Mouse (Mus musculus): ENCODE data around the gene Shoc2. TPM values are rescaled to one million over a fixed set of nuclear protein-coding genes. Genes with fewer than 3 reads are reported as not detected.

Gene Shoc2
- polyA plus RNA-seq, 1 experiment from 2014 or later, result 35.8 TPM

DNA sequence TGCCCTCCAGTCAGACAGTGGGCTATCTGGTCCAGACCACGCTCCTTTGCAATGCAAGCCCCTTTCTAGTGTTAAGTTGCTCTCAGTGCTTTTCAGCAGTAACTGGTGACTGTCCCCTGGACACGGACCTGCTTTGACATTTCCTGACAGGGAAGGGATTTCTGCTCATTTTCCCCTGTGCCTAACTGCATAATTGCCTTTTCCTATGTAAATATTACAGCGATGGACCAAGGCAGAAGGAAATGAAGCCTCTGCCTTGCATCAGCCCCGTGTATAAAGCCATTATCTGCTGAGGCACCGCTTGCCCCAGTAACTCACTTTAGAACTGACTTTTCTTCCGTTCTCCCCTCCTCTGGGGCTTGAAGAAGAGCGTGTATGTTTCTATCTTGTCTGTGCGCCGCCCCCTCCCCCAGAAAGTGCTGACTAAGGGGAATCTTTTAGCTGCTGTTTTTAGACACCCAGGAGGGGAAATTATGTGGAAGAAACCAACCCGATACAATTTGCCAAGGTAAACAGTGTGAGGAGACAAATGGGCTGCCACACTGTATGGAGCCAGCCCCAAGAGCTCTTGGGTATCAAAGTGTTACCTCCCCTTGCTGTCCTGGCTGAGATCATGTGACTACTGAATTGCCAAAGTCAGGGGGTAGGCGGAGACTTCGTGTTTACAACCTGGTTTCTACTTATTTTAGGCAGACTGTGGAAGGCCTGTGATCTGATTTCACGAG is 104.2 kb downstream of the Shoc2 start:
- peaks cover 32% of the 10 kb centered on the region for H3K4me1 ChIP-seq (ENCODE audit: control insufficient read depth, insufficient read depth, low read length)
- WGBS, result 13% methylated on average over 13 of the region's 13 CpGs
- no peak overlapping the region for H3K9ac ChIP-seq (ENCODE audit: low read depth, low read length)
- H3K4me3 ChIP-seq (ENCODE audit: low read length), result peak overlapping the region; percentile 68
- H3K9me3 ChIP-seq (ENCODE audit: control insufficient read depth, low read length), result no peaks in the 10 kb centered on the region
- no peak overlapping the region for H3K27ac ChIP-seq (ENCODE audit: low read length)
- peaks cover 21% of the 10 kb centered on the region for H3K27me3 ChIP-seq (replicated peaks; ENCODE audit: control insufficient read depth, insufficient read depth, low read length)
- H3K4me2 ChIP-seq (ENCODE audit: low read depth, low read length), result peak overlapping the region; percentile 22; the same call in 1 of the 2 replicates
- no peak for ATAC-seq
- H3K36me3 ChIP-seq (ENCODE audit: control insufficient read depth, insufficient read depth, low read length), result no peaks in the 10 kb centered on the region

DNA sequence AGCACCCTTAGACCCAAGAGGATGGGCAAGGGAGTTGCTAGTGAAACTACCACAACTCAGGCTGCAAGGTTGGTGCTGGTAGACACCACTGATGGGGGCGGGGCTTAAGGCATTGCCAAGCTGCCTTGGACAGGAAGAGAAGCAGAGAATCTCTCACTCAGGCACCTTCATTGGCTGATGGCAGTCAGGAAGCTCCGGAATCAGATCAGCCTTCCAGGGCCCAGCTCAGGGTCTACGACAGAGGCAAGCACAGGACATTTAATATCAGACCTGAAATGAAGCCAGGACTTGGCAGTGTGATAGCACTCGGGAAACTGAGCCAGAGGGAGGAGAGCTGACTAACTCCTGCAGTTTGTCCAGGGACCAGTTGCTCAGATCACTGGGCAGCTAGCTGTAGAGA is 107.5 kb downstream of the Shoc2 start:
- Histone ChIP-seq H3K4me3 (ENCODE audit: low read length) (no peak overlapping the region), H3K9me3 (ENCODE audit: control insufficient read depth, low read length) (no peaks in the 10 kb centered on the region), H3K4me1 (ENCODE audit: control insufficient read depth, insufficient read depth, low read length) (peaks cover 18% of the 10 kb centered on the region), H3K27me3 (replicated peaks; ENCODE audit: control insufficient read depth, insufficient read depth, low read length) (peaks cover 13% of the 10 kb centered on the region), H3K9ac (ENCODE audit: low read depth, low read length) (no peak overlapping the region), H3K27ac (ENCODE audit: low read length) (no peak overlapping the region), H3K4me2 (ENCODE audit: low read depth, low read length) (no peak overlapping the region), H3K36me3 (ENCODE audit: control insufficient read depth, insufficient read depth, low read length) (no peaks in the 10 kb centered on the region)
- WGBS, result 71% methylated on average over 4 of the region's 4 CpGs
- ATAC-seq, result no peak

DNA sequence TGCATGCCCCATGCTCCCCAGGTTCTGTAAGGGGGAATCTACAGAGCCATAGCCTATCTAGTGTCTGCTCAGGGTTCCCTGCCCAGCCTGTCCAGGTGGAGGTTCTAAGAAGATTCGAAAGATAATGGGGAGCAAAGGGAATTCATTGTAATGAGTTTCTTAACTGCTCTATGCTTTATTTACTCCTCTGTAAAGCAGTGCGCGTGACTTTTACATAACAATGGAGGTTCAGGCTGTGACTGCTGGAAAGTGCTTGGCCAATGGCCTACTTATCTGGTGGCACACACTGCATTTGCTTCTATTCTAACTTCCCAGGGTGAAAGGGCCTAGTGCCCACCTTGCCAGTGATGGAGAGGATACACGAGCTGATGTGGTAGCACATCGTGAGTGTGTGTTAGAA is 111.7 kb downstream of the Shoc2 start:
- Histone ChIP-seq H3K4me2 (ENCODE audit: low read depth, low read length) (no peak overlapping the region), H3K9ac (ENCODE audit: low read depth, low read length) (no peak overlapping the region), H3K4me3 (ENCODE audit: low read length) (no peak overlapping the region), H3K4me1 (ENCODE audit: control insufficient read depth, insufficient read depth, low read length) (no peaks in the 10 kb centered on the region), H3K27me3 (replicated peaks; ENCODE audit: control insufficient read depth, insufficient read depth, low read length) (no peaks in the 10 kb centered on the region), H3K27ac (ENCODE audit: low read length) (no peak overlapping the region), H3K9me3 (ENCODE audit: control insufficient read depth, low read length) (no peaks in the 10 kb centered on the region), H3K36me3 (ENCODE audit: control insufficient read depth, insufficient read depth, low read length) (no peaks in the 10 kb centered on the region)
- no peak for ATAC-seq
- WGBS, result 66% methylated on average over 5 of the region's 5 CpGs

DNA sequence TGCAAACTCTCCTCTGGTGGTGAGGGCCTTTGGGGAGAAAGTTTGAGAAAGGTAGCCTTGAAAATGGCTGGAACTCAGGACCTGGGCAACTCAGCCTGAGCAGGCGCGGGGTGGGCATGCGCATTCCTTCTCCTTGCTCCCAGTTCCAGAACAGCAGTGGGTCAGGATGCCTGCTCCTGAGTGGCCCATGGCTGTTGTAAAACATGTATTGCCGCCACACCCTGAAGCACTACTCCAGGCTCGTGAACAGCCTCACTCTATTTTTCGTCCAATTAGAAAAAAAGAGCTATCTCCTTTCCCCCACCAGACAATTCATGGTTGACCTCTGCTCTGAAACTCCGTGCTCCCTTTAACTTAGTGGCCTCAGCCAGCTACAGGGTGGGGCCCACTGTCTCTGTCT is 124.3 kb downstream of the Shoc2 start:
- WGBS, result 63% methylated on average over 7 of the region's 7 CpGs
- no peaks in the 10 kb centered on the region for H3K36me3 ChIP-seq (ENCODE audit: control insufficient read depth, insufficient read depth, low read length)
- H3K4me3 ChIP-seq (ENCODE audit: low read length), result no peak overlapping the region
- no peak overlapping the region for H3K4me2 ChIP-seq (ENCODE audit: low read depth, low read length)
- no peaks in the 10 kb centered on the region; the same call in 1 of the 2 replicates for H3K9me3 ChIP-seq (ENCODE audit: control insufficient read depth, low read length)
- ATAC-seq, result peak; percentile 83
- H3K27me3 ChIP-seq (replicated peaks; ENCODE audit: control insufficient read depth, insufficient read depth, low read length), result no peaks in the 10 kb centered on the region
- peak overlapping the region; percentile 19; the same call in 1 of the 2 replicates for H3K27ac ChIP-seq (ENCODE audit: low read length)
- no peak overlapping the region for H3K9ac ChIP-seq (ENCODE audit: low read depth, low read length)
- H3K4me1 ChIP-seq (ENCODE audit: control insufficient read depth, insufficient read depth, low read length), result peaks cover 4% of the 10 kb centered on the region; the same call in 1 of the 2 replicates

DNA sequence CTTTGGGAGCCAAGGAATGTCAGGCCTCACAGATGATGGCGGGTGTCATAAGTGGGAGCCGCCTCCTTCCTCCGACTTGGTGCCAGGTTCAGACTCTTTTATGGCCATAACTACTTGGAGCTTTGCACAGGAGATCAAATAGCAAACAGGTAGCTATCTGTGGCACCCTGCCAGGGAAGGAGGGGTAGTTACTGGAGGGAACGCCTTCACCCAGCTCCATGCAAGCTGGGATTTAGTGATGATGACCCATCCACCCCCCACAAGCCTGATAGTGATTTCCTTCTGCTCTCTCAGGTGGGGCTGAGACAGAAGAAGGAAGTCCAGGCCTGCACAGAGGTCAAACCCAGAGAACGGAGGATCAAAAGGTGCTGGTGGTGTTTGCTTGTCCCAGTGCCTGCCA is 126.4 kb downstream of the Shoc2 start:
- Histone ChIP-seq H3K36me3 (ENCODE audit: control insufficient read depth, insufficient read depth, low read length) (no peaks in the 10 kb centered on the region), H3K4me3 (ENCODE audit: low read length) (no peak overlapping the region), H3K4me1 (ENCODE audit: control insufficient read depth, insufficient read depth, low read length) (peaks cover 4% of the 10 kb centered on the region; the same call in 1 of the 2 replicates), H3K27me3 (replicated peaks; ENCODE audit: control insufficient read depth, insufficient read depth, low read length) (no peaks in the 10 kb centered on the region), H3K9me3 (ENCODE audit: control insufficient read depth, low read length) (no peaks in the 10 kb centered on the region; the same call in 1 of the 2 replicates), H3K27ac (ENCODE audit: low read length) (peak overlapping the region; percentile 62), H3K9ac (ENCODE audit: low read depth, low read length) (no peak overlapping the region), H3K4me2 (ENCODE audit: low read depth, low read length) (no peak overlapping the region)
- ATAC-seq, result peak; percentile 86
- WGBS, result 45% methylated on average over 5 of the region's 5 CpGs

DNA sequence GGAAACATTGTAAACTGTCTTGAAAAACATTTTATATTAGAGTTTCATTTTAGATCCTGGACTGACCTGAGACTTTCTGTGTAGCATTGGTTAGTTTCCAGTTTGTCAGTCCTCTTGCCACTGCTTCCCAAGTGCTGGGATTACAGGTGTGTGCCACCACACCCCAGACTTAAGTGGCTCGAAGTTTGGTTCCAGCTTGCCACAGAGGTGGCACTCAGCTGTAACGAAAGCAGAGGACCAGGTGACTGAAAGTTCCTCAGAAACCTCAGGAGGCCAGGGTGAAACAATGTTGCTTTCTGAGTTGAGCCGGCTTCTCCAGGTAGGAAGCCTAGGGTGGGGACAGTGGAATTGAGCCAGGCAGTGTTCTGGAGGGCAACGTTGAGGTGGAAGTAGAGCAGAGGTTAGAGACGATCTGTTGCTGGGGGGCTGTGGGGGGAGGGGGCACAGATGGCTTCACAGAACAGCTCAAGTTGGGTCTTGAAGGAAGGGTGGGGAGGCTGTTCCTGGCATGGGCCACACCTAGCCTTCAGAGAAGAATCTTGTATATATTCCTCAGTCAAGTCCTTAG is 128.2 kb downstream of the Shoc2 start:
- Histone ChIP-seq H3K36me3 (ENCODE audit: control insufficient read depth, insufficient read depth, low read length) (no peaks in the 10 kb centered on the region), H3K9ac (ENCODE audit: low read depth, low read length) (no peak overlapping the region), H3K4me1 (ENCODE audit: control insufficient read depth, insufficient read depth, low read length) (peaks cover 4% of the 10 kb centered on the region; the same call in 1 of the 2 replicates), H3K4me2 (ENCODE audit: low read depth, low read length) (no peak overlapping the region), H3K27ac (ENCODE audit: low read length) (no peak overlapping the region), H3K9me3 (ENCODE audit: control insufficient read depth, low read length) (no peaks in the 10 kb centered on the region; the same call in 1 of the 2 replicates), H3K4me3 (ENCODE audit: low read length) (no peak overlapping the region), H3K27me3 (replicated peaks; ENCODE audit: control insufficient read depth, insufficient read depth, low read length) (no peaks in the 10 kb centered on the region)
- 83% methylated on average over 5 of the region's 5 CpGs for WGBS
- no peak for ATAC-seq

DNA sequence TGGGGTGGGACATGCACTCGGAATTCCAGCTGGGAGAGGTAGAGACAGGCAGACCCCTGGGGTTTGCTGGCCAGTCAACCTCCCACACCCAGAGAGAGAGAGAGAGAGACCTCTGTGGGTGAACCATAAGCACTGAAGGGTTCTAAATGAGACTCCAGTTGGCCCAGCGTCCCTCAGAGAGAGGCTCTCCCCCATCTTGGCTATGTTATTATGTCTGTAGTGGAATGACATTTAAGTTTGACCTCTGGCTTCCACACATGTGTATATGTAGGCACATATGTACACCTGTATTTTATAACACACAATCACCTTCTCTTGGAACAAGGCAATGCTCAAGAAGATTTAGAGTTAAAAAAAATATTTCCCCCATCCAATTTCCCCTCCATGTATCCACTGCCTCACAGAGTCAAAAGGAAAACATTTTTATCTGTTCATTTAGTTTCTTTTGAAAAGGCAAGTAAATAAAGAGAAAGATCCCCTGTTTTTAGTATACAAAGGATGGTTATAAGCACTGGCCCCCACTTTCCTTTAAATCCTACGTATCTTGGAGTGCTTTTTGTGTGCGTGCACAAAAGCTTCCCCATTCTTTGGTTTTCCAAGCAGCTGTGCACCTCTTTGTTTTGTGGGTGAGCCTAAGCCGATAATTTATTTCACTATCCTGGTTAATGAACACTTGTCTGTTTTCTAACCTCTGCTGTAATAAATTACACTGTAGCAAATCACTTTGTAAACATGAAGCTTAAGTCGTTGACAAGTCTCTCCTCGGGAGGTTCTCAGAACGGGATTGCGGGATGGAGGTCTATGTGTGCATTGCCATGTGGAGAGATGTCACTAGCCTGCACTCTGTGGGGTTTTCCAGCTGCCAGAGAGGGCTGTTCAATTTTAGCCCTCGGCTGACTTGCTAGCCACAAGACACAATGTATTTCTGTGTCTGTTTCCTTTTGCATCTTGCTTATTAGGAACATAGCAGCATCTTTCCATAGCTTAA is 132.6 kb downstream of the Shoc2 start:
- Histone ChIP-seq H3K9me3 (ENCODE audit: control insufficient read depth, low read length) (no peaks in the 10 kb centered on the region), H3K9ac (ENCODE audit: low read depth, low read length) (no peak overlapping the region), H3K36me3 (ENCODE audit: control insufficient read depth, insufficient read depth, low read length) (no peaks in the 10 kb centered on the region), H3K4me2 (ENCODE audit: low read depth, low read length) (no peak overlapping the region), H3K27ac (ENCODE audit: low read length) (no peak overlapping the region), H3K4me1 (ENCODE audit: control insufficient read depth, insufficient read depth, low read length) (no peaks in the 10 kb centered on the region), H3K4me3 (ENCODE audit: low read length) (no peak overlapping the region), H3K27me3 (replicated peaks; ENCODE audit: control insufficient read depth, insufficient read depth, low read length) (no peaks in the 10 kb centered on the region)
- 29% methylated on average over 10 of the region's 10 CpGs for WGBS
- ATAC-seq, result no peak

DNA sequence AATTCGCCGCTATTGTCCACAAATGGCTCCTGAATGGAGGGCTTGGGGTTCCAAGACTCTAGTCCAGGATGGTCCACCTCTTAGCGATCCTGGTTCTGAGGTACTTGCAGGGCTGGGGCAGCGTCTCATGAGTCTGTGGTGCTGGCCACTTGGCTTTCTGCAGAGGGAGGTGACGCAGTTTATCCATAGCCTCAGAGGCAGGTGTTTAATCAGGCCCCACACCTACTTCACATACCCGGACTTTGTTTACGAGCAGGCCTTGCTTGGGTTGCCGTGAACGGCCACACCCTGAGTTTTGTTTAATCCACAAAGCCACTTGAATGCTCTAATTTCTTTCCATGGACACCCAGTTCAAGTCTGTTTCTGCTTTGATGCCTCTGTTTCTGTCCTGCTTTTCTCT is 137.2 kb downstream of the Shoc2 start:
- H3K4me3 ChIP-seq (ENCODE audit: low read length), result no peak overlapping the region
- no peak overlapping the region for H3K27ac ChIP-seq (ENCODE audit: low read length)
- 67% methylated on average over 9 of the region's 9 CpGs for WGBS
- no peaks in the 10 kb centered on the region for H3K4me1 ChIP-seq (ENCODE audit: control insufficient read depth, insufficient read depth, low read length)
- no peaks in the 10 kb centered on the region for H3K27me3 ChIP-seq (replicated peaks; ENCODE audit: control insufficient read depth, insufficient read depth, low read length)
- no peak overlapping the region for H3K4me2 ChIP-seq (ENCODE audit: low read depth, low read length)
- no peak overlapping the region for H3K9ac ChIP-seq (ENCODE audit: low read depth, low read length)
- no peaks in the 10 kb centered on the region for H3K36me3 ChIP-seq (ENCODE audit: control insufficient read depth, insufficient read depth, low read length)
- H3K9me3 ChIP-seq (ENCODE audit: control insufficient read depth, low read length), result no peaks in the 10 kb centered on the region
- ATAC-seq, result no peak

DNA sequence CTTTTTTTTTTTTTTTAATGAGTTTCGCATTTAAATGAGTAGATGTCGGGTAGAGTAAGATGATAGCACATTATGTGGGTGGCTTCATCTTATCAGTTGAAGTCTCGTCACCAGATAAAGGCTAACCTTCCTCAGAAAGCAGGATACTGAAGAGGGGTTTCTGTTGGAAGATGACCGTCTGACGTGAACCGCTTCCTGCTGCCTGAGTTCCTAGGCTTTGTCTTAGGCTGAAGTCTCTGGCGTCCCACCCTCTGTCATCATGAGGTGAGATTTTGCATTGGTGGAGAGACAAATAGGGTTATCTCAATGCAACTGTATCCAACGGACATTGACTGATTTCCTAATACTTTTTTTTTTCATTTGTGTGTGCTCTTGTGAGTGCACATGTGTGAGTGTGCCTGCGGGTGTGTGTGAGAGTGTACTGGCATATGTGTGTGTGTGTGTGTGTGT is 137.6 kb downstream of the Shoc2 start:
- H3K4me2 ChIP-seq (ENCODE audit: low read depth, low read length), result no peak overlapping the region
- WGBS, result 84% methylated on average over 9 of the region's 9 CpGs
- H3K4me1 ChIP-seq (ENCODE audit: control insufficient read depth, insufficient read depth, low read length), result no peaks in the 10 kb centered on the region
- no peak for ATAC-seq
- H3K9ac ChIP-seq (ENCODE audit: low read depth, low read length), result no peak overlapping the region
- H3K9me3 ChIP-seq (ENCODE audit: control insufficient read depth, low read length), result no peaks in the 10 kb centered on the region
- no peaks in the 10 kb centered on the region for H3K27me3 ChIP-seq (replicated peaks; ENCODE audit: control insufficient read depth, insufficient read depth, low read length)
- H3K4me3 ChIP-seq (ENCODE audit: low read length), result no peak overlapping the region
- no peaks in the 10 kb centered on the region for H3K36me3 ChIP-seq (ENCODE audit: control insufficient read depth, insufficient read depth, low read length)
- no peak overlapping the region for H3K27ac ChIP-seq (ENCODE audit: low read length)

Measured in intestine, embryonic 16.5 days (tissue).